Mouse (Mus musculus): ENCODE results near the gene Eif3k. TPM values are rescaled to one million over a fixed set of nuclear protein-coding genes. Genes with fewer than 3 reads are reported as not detected.

Gene Eif3k
- polyA plus RNA-seq, 1 experiment from 2014 or later, result 403 TPM

DNA sequence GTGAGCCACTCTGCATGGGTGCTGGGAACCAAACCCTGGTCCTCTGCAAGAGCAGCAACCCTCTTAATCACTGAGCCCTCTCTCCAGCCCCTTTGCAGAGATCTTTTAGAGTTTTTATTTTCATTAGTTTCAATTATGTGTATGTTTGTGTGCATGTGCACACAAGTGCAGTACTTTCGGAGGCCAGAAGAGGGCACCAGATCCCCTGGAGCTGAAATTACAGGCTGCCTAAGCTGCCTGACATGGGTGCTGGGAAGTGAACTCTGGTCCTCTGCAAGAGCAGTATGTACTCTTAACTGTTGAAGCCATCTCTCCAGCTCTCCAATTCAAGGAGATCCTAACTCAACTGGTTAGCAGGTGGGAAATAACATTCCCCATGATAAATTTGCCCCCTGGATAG is 33.3 kb upstream of the Eif3k start:
- H3K27me3 ChIP-seq, result peaks cover 23% of the 10 kb centered on the region
- WGBS, result 91% methylated on average over 1 of the region's 1 CpGs
- peaks cover 8% of the 10 kb centered on the region for H3K4me1 ChIP-seq
- no peak overlapping the region for H3K4me2 ChIP-seq (replicated peaks)
- H3K9ac ChIP-seq, result no peak overlapping the region
- no peak overlapping the region for H3K4me3 ChIP-seq (replicated peaks)
- H3K36me3 ChIP-seq, result no peaks in the 10 kb centered on the region
- H3K9me3 ChIP-seq (replicated peaks), result no peaks in the 10 kb centered on the region; the same call in 1 of the 2 replicates
- ATAC-seq (ENCODE audit: insufficient number of reproducible peaks, low FRiP score, low TSS enrichment, low read depth), result no peak
- no peak overlapping the region for H3K27ac ChIP-seq (replicated peaks)

DNA sequence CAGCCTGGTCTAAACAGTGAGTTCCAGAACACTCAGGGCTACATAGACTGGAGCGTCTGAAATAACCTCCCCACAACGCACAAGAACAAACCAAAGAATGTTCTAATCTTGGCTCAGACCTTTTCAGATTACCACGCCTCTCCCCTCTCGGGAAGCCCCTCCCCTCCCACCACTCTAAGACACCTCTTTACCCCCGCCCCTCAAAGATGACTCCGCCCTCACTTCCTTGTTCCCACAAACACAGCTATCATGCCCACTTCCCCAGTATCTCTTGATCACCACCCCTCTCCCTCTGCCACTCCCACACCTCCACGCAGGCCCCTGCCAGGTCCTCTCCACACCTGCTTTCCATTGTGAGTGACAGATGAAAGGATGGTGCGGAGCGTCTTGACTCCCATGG is 27.1 kb upstream of the Eif3k start:
- no peak for ATAC-seq (ENCODE audit: insufficient number of reproducible peaks, low FRiP score, low TSS enrichment, low read depth)

DNA sequence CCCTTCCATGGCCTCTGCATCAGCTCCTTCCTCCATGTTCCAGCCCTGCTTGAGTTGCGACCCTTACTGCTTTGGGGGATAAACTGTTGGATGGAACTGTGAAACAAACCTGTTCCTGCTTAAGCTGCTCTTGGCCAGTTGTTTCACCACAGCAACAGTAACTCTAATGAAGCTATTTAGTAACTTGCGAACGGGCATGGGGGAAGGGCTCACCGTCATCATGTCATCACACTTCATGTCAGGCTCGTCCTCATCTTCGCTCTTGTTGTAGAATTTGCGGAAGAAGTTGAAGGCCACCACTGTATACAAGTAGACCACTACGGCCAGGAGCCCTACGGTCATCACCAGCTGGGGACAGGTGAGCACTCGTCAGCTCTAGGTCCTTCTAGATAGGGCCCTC is 26.5 kb upstream of the Eif3k start:
- Histone ChIP-seq H3K4me1 (no peaks in the 10 kb centered on the region), H3K27ac (replicated peaks) (no peak overlapping the region), H3K9me3 (replicated peaks) (no peaks in the 10 kb centered on the region), H3K27me3 (no peaks in the 10 kb centered on the region), H3K36me3 (no peaks in the 10 kb centered on the region), H3K4me2 (replicated peaks) (no peak overlapping the region), H3K9ac (no peak overlapping the region), H3K4me3 (replicated peaks) (no peak overlapping the region)
- ATAC-seq (ENCODE audit: insufficient number of reproducible peaks, low FRiP score, low TSS enrichment, low read depth), result no peak
- whole genome bisulfite sequencing, result 95% methylated on average over 10 of the region's 10 CpGs

More for the DNA sequence above, 27.1 kb upstream of the Eif3k start:
- H3K9me3 ChIP-seq (replicated peaks), result no peaks in the 10 kb centered on the region
- H3K36me3 ChIP-seq, result no peaks in the 10 kb centered on the region
- H3K4me3 ChIP-seq (replicated peaks), result no peak overlapping the region
- H3K4me1 ChIP-seq, result no peaks in the 10 kb centered on the region
- H3K9ac ChIP-seq, result no peak overlapping the region
- WGBS, result 79% methylated on average over 9 of the region's 9 CpGs
- no peaks in the 10 kb centered on the region for H3K27me3 ChIP-seq
- no peak overlapping the region for H3K27ac ChIP-seq (replicated peaks)
- H3K4me2 ChIP-seq (replicated peaks), result no peak overlapping the region

DNA sequence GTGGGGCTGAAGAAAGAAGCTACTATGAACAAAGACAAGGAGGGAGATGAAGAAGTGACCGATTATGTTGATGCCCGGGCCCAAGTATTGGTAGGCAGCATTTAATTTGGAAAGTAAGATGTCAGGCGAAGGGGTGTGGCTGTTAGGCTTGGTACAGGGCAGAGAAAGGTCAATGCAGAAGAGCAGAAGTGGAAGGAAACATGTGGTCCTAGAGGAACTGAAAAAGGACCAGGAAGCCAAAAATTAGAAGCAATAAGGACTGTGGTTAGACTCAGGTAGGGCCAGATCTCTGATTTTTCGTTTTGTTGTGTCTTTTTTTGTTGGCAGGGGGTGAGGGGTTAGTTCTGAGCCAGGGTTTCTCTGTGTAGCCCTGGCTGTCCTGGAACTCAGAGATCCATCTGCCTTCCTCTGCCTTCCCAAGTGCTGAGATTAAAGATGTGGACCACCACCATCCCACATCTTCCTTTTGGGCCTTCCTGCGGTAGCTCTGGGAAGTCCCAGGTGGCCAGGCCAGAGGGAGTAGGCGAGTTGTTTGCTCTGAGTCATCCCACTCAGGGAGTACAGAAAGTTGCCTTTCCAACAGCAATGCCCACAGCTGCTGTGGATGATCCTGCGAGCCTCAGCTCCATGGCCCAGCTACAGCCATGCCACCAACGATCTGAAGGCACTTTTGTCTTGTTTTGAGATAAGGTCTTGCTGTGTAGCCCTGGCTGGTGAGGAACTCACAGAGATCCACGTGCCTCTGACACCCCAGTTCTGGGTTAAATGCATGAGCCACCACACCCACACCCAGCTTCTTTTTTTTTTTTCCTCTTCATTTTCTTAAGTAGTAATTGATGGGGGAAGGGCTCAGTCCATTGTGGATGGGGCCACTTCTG is 25.8 kb upstream of the Eif3k start:
- H3K4me3 ChIP-seq (replicated peaks), result no peak overlapping the region
- no peaks in the 10 kb centered on the region for H3K36me3 ChIP-seq
- no peak overlapping the region for H3K9ac ChIP-seq
- no peak overlapping the region for H3K27ac ChIP-seq (replicated peaks)
- no peak overlapping the region for H3K4me2 ChIP-seq (replicated peaks)
- no peaks in the 10 kb centered on the region for H3K27me3 ChIP-seq
- no peaks in the 10 kb centered on the region for H3K4me1 ChIP-seq
- ATAC-seq (ENCODE audit: insufficient number of reproducible peaks, low FRiP score, low TSS enrichment, low read depth), result no peak
- H3K9me3 ChIP-seq (replicated peaks), result no peaks in the 10 kb centered on the region
- WGBS, result 77% methylated on average over 9 of the region's 9 CpGs

DNA sequence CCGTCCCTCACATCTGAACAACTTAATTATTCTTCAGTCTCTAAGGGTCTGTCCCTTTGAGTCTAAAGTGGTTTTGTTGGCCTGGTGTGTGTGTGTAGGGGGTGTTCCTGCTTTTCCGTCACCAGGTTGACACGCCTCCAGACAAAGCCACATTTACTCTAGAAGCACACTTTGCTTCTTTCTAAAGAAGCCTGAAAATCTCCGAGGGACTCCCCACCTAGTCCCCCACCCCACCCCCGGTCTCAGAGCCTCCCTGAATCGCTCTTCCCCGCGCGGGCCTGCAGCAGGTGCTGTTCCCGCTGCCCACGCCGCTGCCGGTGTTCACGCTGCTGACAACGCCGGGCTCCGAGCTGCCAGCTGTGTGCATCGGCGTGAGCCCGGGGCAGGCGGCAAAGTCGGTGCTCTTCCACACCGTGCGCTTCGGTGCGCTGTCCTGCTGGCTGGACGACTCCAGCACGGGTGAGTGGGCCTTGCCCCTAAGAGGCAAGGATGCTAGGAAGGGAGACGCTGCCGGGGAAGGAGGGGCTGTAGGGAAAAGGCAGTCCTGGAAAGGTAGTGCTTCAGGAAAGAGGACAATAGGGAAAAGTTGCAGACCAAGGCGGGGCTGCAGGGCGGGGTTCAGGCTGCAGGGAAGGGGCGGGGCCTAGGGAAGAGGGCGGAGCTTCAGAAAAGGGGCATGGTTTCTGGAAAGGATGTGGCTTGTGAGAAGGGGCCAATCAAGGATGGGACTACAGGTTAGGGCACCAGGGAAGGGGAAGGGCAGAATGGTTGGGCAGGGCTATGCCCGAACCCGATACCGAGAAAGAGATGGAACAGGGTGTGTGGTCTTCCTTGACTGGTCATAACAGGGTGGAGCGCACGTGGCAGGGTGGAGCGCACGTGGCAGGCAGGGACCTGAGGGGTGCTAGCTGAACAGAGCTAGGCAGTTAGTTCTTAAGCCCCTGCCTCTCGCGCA is 19.3 kb upstream of the Eif3k start:
- WGBS, result 4% methylated on average over 43 of the region's 43 CpGs
- Histone ChIP-seq H3K27ac (replicated peaks) (0 out of 2 replicates have a peak overlapping the region, but pooled peaks have one; percentile 41), H3K4me1 (peaks cover 10% of the 10 kb centered on the region), H3K4me3 (replicated peaks) (peak overlapping the region; percentile 44), H3K27me3 (no peaks in the 10 kb centered on the region), H3K9me3 (replicated peaks) (no peaks in the 10 kb centered on the region), H3K9ac (peak overlapping the region; percentile 3), H3K36me3 (no peaks in the 10 kb centered on the region), H3K4me2 (replicated peaks) (peak overlapping the region; percentile 83)
- ATAC-seq (ENCODE audit: insufficient number of reproducible peaks, low FRiP score, low TSS enrichment, low read depth), result peak; percentile 83

DNA sequence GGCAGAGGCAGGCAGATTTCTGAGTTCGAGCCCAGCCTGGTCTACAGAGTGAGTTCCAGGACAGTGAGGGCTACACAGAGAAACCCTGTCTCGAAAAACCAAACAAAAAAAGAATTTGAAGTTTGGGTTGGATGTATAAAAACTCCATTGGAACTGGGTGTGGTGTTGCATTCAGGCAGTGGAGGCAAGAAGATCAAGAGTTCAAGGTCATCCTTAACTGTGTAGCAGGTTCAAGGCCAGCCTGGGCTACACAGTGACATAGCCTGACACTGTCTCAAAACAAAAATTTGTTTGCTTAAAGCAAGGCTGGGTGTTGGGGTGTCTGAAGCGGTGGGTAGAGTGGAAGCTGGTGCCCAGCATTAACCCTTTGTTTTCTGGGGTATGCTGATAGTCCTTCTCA is 11.7 kb upstream of the Eif3k start:
- no peak overlapping the region for H3K9ac ChIP-seq
- no peak overlapping the region for H3K4me2 ChIP-seq (replicated peaks)
- H3K9me3 ChIP-seq (replicated peaks), result no peaks in the 10 kb centered on the region
- 83% methylated on average over 3 of the region's 3 CpGs for WGBS
- ATAC-seq (ENCODE audit: insufficient number of reproducible peaks, low FRiP score, low TSS enrichment, low read depth), result no peak
- no peaks in the 10 kb centered on the region for H3K27me3 ChIP-seq
- H3K27ac ChIP-seq (replicated peaks), result no peak overlapping the region
- no peaks in the 10 kb centered on the region for H3K4me1 ChIP-seq
- no peaks in the 10 kb centered on the region for H3K36me3 ChIP-seq
- no peak overlapping the region for H3K4me3 ChIP-seq (replicated peaks)

DNA sequence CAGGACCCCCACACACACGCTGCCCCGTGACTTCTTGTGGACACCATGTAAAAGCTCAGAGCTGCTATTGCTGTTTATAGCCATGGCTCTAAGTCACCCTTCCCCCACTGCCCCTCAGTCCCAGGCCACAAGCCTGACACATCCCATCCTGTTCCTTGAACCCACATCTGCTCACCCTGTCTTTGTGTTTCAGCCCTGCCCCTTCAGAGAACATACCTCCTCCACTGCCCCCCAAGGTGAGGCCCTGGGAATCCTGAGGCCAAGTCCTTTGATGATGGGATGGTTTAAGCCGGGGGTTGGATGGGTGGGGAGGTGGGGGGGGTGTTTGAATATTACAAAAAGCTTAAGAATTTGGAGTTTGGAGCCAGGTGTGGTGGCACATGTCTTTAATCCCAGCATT is 11.3 kb upstream of the Eif3k start:
- H3K27me3 ChIP-seq, result no peaks in the 10 kb centered on the region
- H3K4me3 ChIP-seq (replicated peaks), result no peak overlapping the region
- no peak overlapping the region for H3K27ac ChIP-seq (replicated peaks)
- no peaks in the 10 kb centered on the region for H3K9me3 ChIP-seq (replicated peaks)
- no peaks in the 10 kb centered on the region for H3K4me1 ChIP-seq
- no peaks in the 10 kb centered on the region for H3K36me3 ChIP-seq
- no peak overlapping the region for H3K9ac ChIP-seq
- H3K4me2 ChIP-seq (replicated peaks), result no peak overlapping the region
- 89% methylated on average over 3 of the region's 3 CpGs for WGBS
- no peak for ATAC-seq (ENCODE audit: insufficient number of reproducible peaks, low FRiP score, low TSS enrichment, low read depth)

DNA sequence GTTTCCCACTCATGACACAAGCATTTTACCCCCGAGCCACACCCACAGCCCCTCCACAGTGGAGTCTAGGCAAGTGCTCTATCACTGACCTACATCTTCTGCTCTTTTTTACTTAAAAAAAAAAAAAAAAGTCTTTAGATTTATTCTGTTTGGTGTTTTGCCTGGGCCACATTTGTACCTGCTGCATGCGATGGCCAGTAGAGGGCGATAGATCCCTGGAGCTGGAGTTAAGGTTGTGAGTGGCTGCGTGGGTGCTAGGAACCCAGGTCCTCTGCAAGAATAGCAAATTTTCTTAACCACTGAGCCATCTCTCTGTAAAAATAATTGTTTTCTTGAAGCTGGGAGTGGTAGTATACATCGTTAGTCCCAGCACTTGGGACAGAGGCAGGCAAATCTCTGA is 10.0 kb upstream of the Eif3k start:
- no peak overlapping the region for H3K27ac ChIP-seq (replicated peaks)
- H3K27me3 ChIP-seq, result no peaks in the 10 kb centered on the region
- no peak for ATAC-seq (ENCODE audit: insufficient number of reproducible peaks, low FRiP score, low TSS enrichment, low read depth)
- H3K4me1 ChIP-seq, result no peaks in the 10 kb centered on the region
- no peak overlapping the region for H3K9ac ChIP-seq
- no peaks in the 10 kb centered on the region for H3K9me3 ChIP-seq (replicated peaks)
- 71% methylated on average over 5 of the region's 5 CpGs for WGBS
- no peak overlapping the region for H3K4me2 ChIP-seq (replicated peaks)
- no peaks in the 10 kb centered on the region for H3K36me3 ChIP-seq
- H3K4me3 ChIP-seq (replicated peaks), result no peak overlapping the region

DNA sequence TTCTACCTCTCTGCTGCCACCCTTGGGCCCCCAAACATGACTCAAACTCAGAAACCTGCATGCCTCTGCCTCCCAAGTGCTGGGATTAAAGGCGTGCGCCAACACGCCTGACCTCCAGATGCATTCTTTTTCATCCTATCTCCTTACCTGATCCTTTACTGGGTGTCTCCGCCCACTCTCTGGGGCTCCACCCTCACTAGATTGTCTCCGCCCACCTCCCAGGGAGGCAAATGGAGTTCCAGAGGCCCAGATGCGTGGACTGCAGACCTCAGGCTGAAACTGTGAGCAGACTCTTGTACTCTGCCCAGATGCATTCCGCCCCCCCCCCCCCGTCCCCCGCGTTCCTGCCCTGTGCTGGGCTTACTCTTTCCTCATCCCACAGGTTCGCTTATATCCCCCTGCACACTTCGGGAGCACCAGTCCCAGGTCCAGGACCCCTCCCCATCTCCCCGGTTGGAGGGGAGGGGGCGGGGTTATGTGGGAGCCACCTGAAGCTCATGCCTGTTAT is 9.2 kb upstream of the Eif3k start:
- H3K36me3 ChIP-seq, result no peaks in the 10 kb centered on the region
- H3K27ac ChIP-seq (replicated peaks), result no peak overlapping the region
- no peaks in the 10 kb centered on the region for H3K27me3 ChIP-seq
- H3K9me3 ChIP-seq (replicated peaks), result no peaks in the 10 kb centered on the region
- no peak overlapping the region for H3K9ac ChIP-seq
- H3K4me2 ChIP-seq (replicated peaks), result no peak overlapping the region
- ATAC-seq (ENCODE audit: insufficient number of reproducible peaks, low FRiP score, low TSS enrichment, low read depth), result no peak
- no peaks in the 10 kb centered on the region for H3K4me1 ChIP-seq
- H3K4me3 ChIP-seq (replicated peaks), result no peak overlapping the region
- WGBS, result 59% methylated on average over 14 of the region's 14 CpGs

DNA sequence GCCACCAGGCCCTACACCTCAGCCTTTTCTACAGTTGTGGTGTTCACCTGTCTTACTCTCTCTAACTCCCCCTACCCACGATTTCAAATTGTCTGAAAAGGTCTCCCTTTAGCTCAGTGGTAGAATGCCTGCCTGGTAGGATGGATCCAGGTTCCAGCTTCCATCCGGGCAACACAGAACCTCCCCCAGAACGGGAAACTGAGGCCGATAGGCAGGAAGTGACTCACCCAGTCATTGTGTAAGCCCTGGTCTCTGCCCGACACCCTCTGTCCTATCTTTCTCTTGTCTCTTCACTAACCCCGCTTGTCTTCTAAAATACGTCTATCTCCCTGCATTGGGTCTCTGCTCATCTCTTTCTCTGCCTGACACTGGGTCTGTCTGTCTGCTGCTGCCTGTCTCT is 3.5 kb upstream of the Eif3k start:
- H3K4me1 ChIP-seq, result peaks cover 13% of the 10 kb centered on the region
- WGBS, result 82% methylated on average over 7 of the region's 7 CpGs
- H3K9me3 ChIP-seq (replicated peaks), result no peaks in the 10 kb centered on the region

DNA sequence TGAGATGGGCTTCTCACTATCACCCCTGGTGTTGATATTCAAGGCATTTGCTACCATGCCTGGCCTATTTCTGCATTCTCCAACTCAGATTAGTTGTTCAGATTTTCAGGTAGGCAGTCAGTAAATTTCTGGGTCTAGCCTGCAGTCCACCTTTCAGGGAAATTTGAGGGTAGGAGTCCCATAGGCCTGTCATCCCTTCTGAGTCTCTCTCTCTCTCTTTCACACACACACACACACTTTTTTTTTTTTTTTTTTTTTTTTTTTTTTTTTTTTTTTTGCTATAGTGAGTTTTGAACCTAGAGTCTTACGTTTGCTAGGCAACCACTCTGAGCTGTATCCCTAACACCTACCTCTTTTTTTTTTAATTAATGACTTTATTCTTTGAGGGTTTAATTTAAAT is 2.8 kb upstream of the Eif3k start:
- Histone ChIP-seq H3K27ac (replicated peaks) (no peak overlapping the region), H3K36me3 (peaks cover under 1% of the 10 kb centered on the region; the same call in 1 of the 2 replicates), H3K27me3 (no peaks in the 10 kb centered on the region), H3K9ac (no peak overlapping the region), H3K9me3 (replicated peaks) (no peaks in the 10 kb centered on the region), H3K4me1 (peaks cover 13% of the 10 kb centered on the region), H3K4me3 (replicated peaks) (no peak overlapping the region), H3K4me2 (replicated peaks) (no peak overlapping the region)
- WGBS, result 92% methylated on average over 1 of the region's 1 CpGs
- ATAC-seq (ENCODE audit: insufficient number of reproducible peaks, low FRiP score, low TSS enrichment, low read depth), result no peak

More for the DNA sequence above, 3.5 kb upstream of the Eif3k start:
- no peak overlapping the region for H3K9ac ChIP-seq
- H3K4me3 ChIP-seq (replicated peaks), result no peak overlapping the region
- no peak overlapping the region for H3K27ac ChIP-seq (replicated peaks)
- H3K4me2 ChIP-seq (replicated peaks), result no peak overlapping the region
- no peak for ATAC-seq (ENCODE audit: insufficient number of reproducible peaks, low FRiP score, low TSS enrichment, low read depth)
- no peaks in the 10 kb centered on the region for H3K27me3 ChIP-seq
- no peaks in the 10 kb centered on the region for H3K36me3 ChIP-seq

All from embryonic facial prominence, embryonic 15.5 days (tissue).